Mouse (Mus musculus) heart, embryonic 16.5 days (tissue): Measurements from ENCODE around the gene Lrtm2. TPM values are rescaled to one million over a fixed set of nuclear protein-coding genes. Genes with fewer than 3 reads are reported as not detected.

Source experiments
- ATAC-seq: fragments of 200-750 bp; cut with Nextera tagmentation; replicated peaks from 2 replicates; pipeline ENCODE4 v1.8.0; 2017; ENCODE audit warnings: moderate number of reproducible peaks; ENCODE audit not compliant: insufficient read depth, low FRiP score; ENCODE audit errors: extremely low read depth
- H3K27ac ChIP-seq: fragments of 300-500 bp; sonication (generic); 2 replicates; pipeline ENCODE4 v1.5.1; 2014; ENCODE audit warnings: mild to moderate bottlenecking, low read length, control low read depth, moderate library complexity
- H3K27me3 ChIP-seq: fragments of 300-500 bp; sonication (generic); 2 replicates; pipeline ENCODE4 v1.6.1; 2014; ENCODE audit warnings: low read length, mixed read lengths; ENCODE audit not compliant: control insufficient read depth, insufficient read depth
- H3K36me3 ChIP-seq: fragments of 300-500 bp; sonication (generic); 2 replicates; pipeline ENCODE4 v1.6.1; 2014; ENCODE audit not compliant: control insufficient read depth, insufficient read depth
- H3K4me1 ChIP-seq: fragments of 300-500 bp; sonication (generic); 2 replicates; pipeline ENCODE4 v1.6.1; 2014; ENCODE audit warnings: low read length, mixed read lengths; ENCODE audit not compliant: control insufficient read depth, insufficient read depth
- H3K4me2 ChIP-seq: fragments of 300-500 bp; sonication (generic); 2 replicates; pipeline ENCODE4 v1.6.1; 2014; ENCODE audit warnings: low read depth, mild to moderate bottlenecking, control low read depth, low read length
- H3K4me3 ChIP-seq: fragments of 300-500 bp; sonication (generic); 2 replicates; pipeline ENCODE4 v1.5.1; 2014; ENCODE audit warnings: mild to moderate bottlenecking, control low read depth, low read length
- H3K9ac ChIP-seq: fragments of 300-500 bp; sonication (generic); 2 replicates; pipeline ENCODE4 v1.6.1; 2014; ENCODE audit warnings: low read length, control low read depth
- H3K9me3 ChIP-seq: fragments of 300-500 bp; sonication (generic); replicated peaks from 2 replicates; pipeline ENCODE4 v1.6.1; 2016; ENCODE audit warnings: low read length; ENCODE audit not compliant: control insufficient read depth
- WGBS: fragments of 180-500 bp; shearing (Covaris S2); extraction: QIAGEN DNeasy Blood & Tissue Kit; methylation state at CpG from one replicate; pipeline ENCODE4 v1.1.7; 2014; 5-methylcytosine and 5-hydroxymethylcytosine counted together
- polyA plus RNA-seq: library from polyadenylated mRNA; unstranded; fragments of >200 nt; fragmentation: Nextera tagmentation; extraction: Ambion mirVana; gene quantifications from 2 replicates; pipeline ENCODE4 v1.2.1, GENCODE M21; 2015

Lrtm2 gene
- polyA plus RNA-seq, 1 experiment from 2014 or later, result 0.32 TPM

GRCm38 (mm10) chr6:119346257-119346656, 15.7 kb upstream of the Lrtm2 start:
- no peaks in the 10 kb centered on the region for H3K36me3 ChIP-seq
- H3K4me2 ChIP-seq, result no peak overlapping the region
- H3K9ac ChIP-seq, result no peak overlapping the region
- H3K27ac ChIP-seq, result no peak overlapping the region
- H3K9me3 ChIP-seq, result no peaks in the 10 kb centered on the region
- WGBS, result 55% methylated on average over 10 of the region's 10 CpGs
- no peaks in the 10 kb centered on the region for H3K4me1 ChIP-seq
- ATAC-seq, result no peak
- H3K4me3 ChIP-seq, result no peak overlapping the region
- no peaks in the 10 kb centered on the region for H3K27me3 ChIP-seq

GRCm38 (mm10) chr6:119341409-119341808, 10.8 kb upstream of the Lrtm2 start:
- Histone ChIP-seq H3K27ac (no peak overlapping the region), H3K27me3 (no peaks in the 10 kb centered on the region), H3K9me3 (no peaks in the 10 kb centered on the region), H3K36me3 (no peaks in the 10 kb centered on the region), H3K9ac (no peak overlapping the region), H3K4me2 (no peak overlapping the region), H3K4me1 (no peaks in the 10 kb centered on the region), H3K4me3 (no peak overlapping the region)
- ATAC-seq, result peak; percentile 72; the same call in 1 of the 2 replicates

- no peak overlapping the region for H3K4me2 ChIP-seq
- H3K9ac ChIP-seq, result no peak overlapping the region
- no peak for ATAC-seq
- H3K4me1 ChIP-seq, result no peaks in the 10 kb centered on the region
- H3K4me3 ChIP-seq, result no peak overlapping the region
- no peaks in the 10 kb centered on the region for H3K36me3 ChIP-seq
- WGBS, result 46% methylated on average over 11 of the region's 11 CpGs
- no peak overlapping the region for H3K27ac ChIP-seq
- H3K9me3 ChIP-seq, result no peaks in the 10 kb centered on the region
- no peaks in the 10 kb centered on the region; the same call in 1 of the 2 replicates for H3K27me3 ChIP-seq
Measured at GRCm38 (mm10) chr6:119338121-119338912, 7.8 kb upstream of the Lrtm2 start.

- H3K27me3 ChIP-seq, result no peaks in the 10 kb centered on the region; the same call in none of the 2 replicates
- no peak overlapping the region for H3K27ac ChIP-seq
- H3K36me3 ChIP-seq, result no peaks in the 10 kb centered on the region
- H3K9ac ChIP-seq, result no peak overlapping the region
- H3K9me3 ChIP-seq, result no peaks in the 10 kb centered on the region
- no peak for ATAC-seq
- no peak overlapping the region for H3K4me2 ChIP-seq
- 74% methylated on average over 3 of the region's 3 CpGs for WGBS
- H3K4me1 ChIP-seq, result no peaks in the 10 kb centered on the region
- H3K4me3 ChIP-seq, result no peak overlapping the region
Measured at GRCm38 (mm10) chr6:119337287-119337686, 6.7 kb upstream of the Lrtm2 start.

GRCm38 (mm10) chr6:119336124-119336523, 5.6 kb upstream of the Lrtm2 start:
- Histone ChIP-seq H3K27me3 (peaks cover 11% of the 10 kb centered on the region), H3K9ac (no peak overlapping the region), H3K4me2 (no peak overlapping the region), H3K4me1 (no peaks in the 10 kb centered on the region), H3K36me3 (no peaks in the 10 kb centered on the region), H3K27ac (no peak overlapping the region), H3K4me3 (no peak overlapping the region), H3K9me3 (no peaks in the 10 kb centered on the region)
- 0 out of 2 replicates have a peak, but pooled peaks have one; percentile 8 for ATAC-seq
- WGBS, result 52% methylated on average over 7 of the region's 7 CpGs

- Histone ChIP-seq H3K4me2 (no peak overlapping the region), H3K9ac (no peak overlapping the region), H3K27ac (no peak overlapping the region), H3K27me3 (peaks cover 33% of the 10 kb centered on the region), H3K36me3 (no peaks in the 10 kb centered on the region), H3K9me3 (no peaks in the 10 kb centered on the region), H3K4me3 (no peak overlapping the region), H3K4me1 (peaks cover 14% of the 10 kb centered on the region)
- 32% methylated on average over 3 of the region's 3 CpGs for WGBS
- ATAC-seq, result no peak
Measured at GRCm38 (mm10) chr6:119333831-119334230, 3.3 kb upstream of the Lrtm2 start.

- Histone ChIP-seq H3K4me3 (no peak overlapping the region), H3K36me3 (no peaks in the 10 kb centered on the region), H3K27ac (no peak overlapping the region), H3K9ac (no peak overlapping the region), H3K4me1 (peaks cover 20% of the 10 kb centered on the region), H3K4me2 (no peak overlapping the region), H3K27me3 (peaks cover 33% of the 10 kb centered on the region), H3K9me3 (no peaks in the 10 kb centered on the region)
- 6% methylated on average over 3 of the region's 3 CpGs for WGBS
- ATAC-seq, result no peak
Measured at GRCm38 (mm10) chr6:119333202-119333601, 2.6 kb upstream of the Lrtm2 start.

GRCm38 (mm10) chr6:119332111-119332510, 1.5 kb upstream of the Lrtm2 start:
- Histone ChIP-seq H3K9me3 (no peaks in the 10 kb centered on the region), H3K4me1 (peaks cover 20% of the 10 kb centered on the region), H3K27ac (no peak overlapping the region), H3K4me2 (no peak overlapping the region), H3K36me3 (no peaks in the 10 kb centered on the region), H3K9ac (no peak overlapping the region), H3K27me3 (peaks cover 44% of the 10 kb centered on the region), H3K4me3 (no peak overlapping the region)
- no peak for ATAC-seq
- WGBS, result 6% methylated on average over 1 of the region's 1 CpGs

- H3K27me3 ChIP-seq, result peaks cover 51% of the 10 kb centered on the region
- no peaks in the 10 kb centered on the region for H3K36me3 ChIP-seq
- peak overlapping the region; percentile 56 for H3K4me2 ChIP-seq
- H3K4me3 ChIP-seq, result peak overlapping the region; percentile 43; the same call in 1 of the 2 replicates
- no peaks in the 10 kb centered on the region for H3K9me3 ChIP-seq
- H3K4me1 ChIP-seq, result peaks cover 20% of the 10 kb centered on the region
- no peak overlapping the region for H3K9ac ChIP-seq
- no peak for ATAC-seq
- H3K27ac ChIP-seq, result no peak overlapping the region
- 8% methylated on average over 6 of the region's 6 CpGs for WGBS
Measured at GRCm38 (mm10) chr6:119329936-119330335, 630 bp downstream of the Lrtm2 start.
